Mouse (Mus musculus) limb, embryonic 14.5 days (tissue): ENCODE measurements at regions not wholly inside any gene's neighbourhood (a gene's known extent, or its start where the extent isn't known, plus 50 kb on each side); places are given as distances from the start of the nearest gene placed in this dataset.

Experiments used
- ATAC-seq: fragments of 200-750 bp; cut with Nextera tagmentation; 2 replicates; pipeline ENCODE4 v1.8.0; 2017; ENCODE audit warnings: low read depth, moderate number of reproducible peaks, moderate TSS enrichment; ENCODE audit not compliant: low FRiP score
- DNase-seq: peaks from one replicate; pipeline ENCODE4 v3.0.0-alpha.2; 2015; ENCODE audit warnings: low spot score
- H3K27ac ChIP-seq: fragments of 300-500 bp; sonication (generic); replicated peaks from 2 replicates; pipeline ENCODE4 v1.5.1; 2014; ENCODE audit warnings: low read depth, mild to moderate bottlenecking, low read length, moderate library complexity, mixed read lengths
- H3K27me3 ChIP-seq: fragments of 300-500 bp; sonication (generic); 2 replicates; pipeline ENCODE4 v1.6.1; 2014; ENCODE audit warnings: low read length, mixed read lengths; ENCODE audit not compliant: control insufficient read depth, insufficient read depth
- H3K36me3 ChIP-seq: fragments of 300-500 bp; sonication (generic); 2 replicates; pipeline ENCODE4 v1.6.1; 2014; ENCODE audit warnings: mild to moderate bottlenecking, low read length, moderate library complexity, mixed read lengths; ENCODE audit not compliant: control insufficient read depth, insufficient read depth
- H3K4me1 ChIP-seq: fragments of 300-500 bp; sonication (generic); 2 replicates; pipeline ENCODE4 v1.6.1; 2014; ENCODE audit warnings: antibody characterized with exemption, low read length, mixed read lengths; ENCODE audit not compliant: control insufficient read depth, insufficient read depth
- H3K4me2 ChIP-seq: fragments of 300-500 bp; sonication (generic); replicated peaks from 2 replicates; pipeline ENCODE4 v1.6.1; 2014; ENCODE audit warnings: low read depth, mild to moderate bottlenecking, low read length, moderate library complexity; ENCODE audit not compliant: severe bottlenecking
- H3K4me3 ChIP-seq: fragments of 300-500 bp; sonication (generic); replicated peaks from 2 replicates; pipeline ENCODE4 v1.5.1; 2014; ENCODE audit warnings: low read length
- H3K9ac ChIP-seq: fragments of 300-500 bp; sonication (generic); 2 replicates; pipeline ENCODE4 v1.6.1; 2014; ENCODE audit warnings: mild to moderate bottlenecking, low read depth, low read length, moderate library complexity; ENCODE audit not compliant: severe bottlenecking
- H3K9me3 ChIP-seq: fragments of 300-500 bp; sonication (generic); 2 replicates; pipeline ENCODE4 v1.6.1; 2016; ENCODE audit warnings: low read length; ENCODE audit not compliant: control insufficient read depth
- POLR2A ChIP-seq: fragments of 200-500 bp; IDR thresholded peaks from 2 replicates; pipeline ENCODE4 v1.8.0; 2012; ENCODE audit warnings: inconsistent platforms, mild to moderate bottlenecking, moderate library complexity, borderline replicate concordance; ENCODE audit not compliant: insufficient read depth, insufficient read length; ENCODE audit errors: extremely low read depth
- WGBS: fragments of 180-500 bp; shearing (Covaris S2); extraction: QIAGEN DNeasy Blood & Tissue Kit; methylation state at CpG from one replicate; pipeline ENCODE4 v1.1.7; 2014; 5-methylcytosine and 5-hydroxymethylcytosine counted together

DNA sequence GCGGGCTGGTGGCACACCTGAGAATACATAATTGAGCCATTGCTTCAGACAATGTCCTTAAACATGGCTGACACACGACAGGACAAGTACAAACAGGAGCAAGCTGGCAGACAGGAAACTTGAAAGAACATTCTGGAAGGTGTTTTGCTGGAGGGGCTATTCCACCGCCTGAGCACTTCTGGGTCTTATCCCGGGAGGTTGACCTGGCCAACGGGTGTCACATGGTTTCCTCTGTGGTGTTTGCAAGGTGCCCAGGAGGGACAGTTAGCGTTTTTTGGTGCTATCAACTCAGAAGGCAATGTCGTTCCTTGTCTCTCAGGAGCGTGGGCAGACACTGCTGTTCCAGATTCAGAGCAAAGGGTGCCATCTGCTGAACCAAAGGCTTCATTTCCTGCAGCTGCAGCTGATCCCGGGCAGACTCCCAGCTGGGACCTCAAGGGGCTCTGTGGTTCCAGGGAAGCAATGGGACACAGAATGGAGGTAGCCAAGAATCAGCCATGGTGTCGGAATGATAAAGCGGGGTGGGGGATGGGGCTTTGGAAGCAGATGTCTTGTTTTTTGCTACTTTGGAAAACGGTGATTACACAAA is 140.5 kb downstream of the Irx2 start:
- H3K27me3 ChIP-seq: no peaks in the 10 kb centered on the region
- DNase-seq (no peak), ATAC-seq (no peak)
- no peaks in the 10 kb centered on the region for H3K36me3 ChIP-seq
- no peak overlapping the region for H3K4me3 ChIP-seq
- no peak overlapping the region for H3K27ac ChIP-seq
- H3K9ac ChIP-seq: no peak overlapping the region
- no peak overlapping the region for H3K4me2 ChIP-seq
- TF ChIP-seq POLR2A: no peak
- 56% methylated on average over 12 of the region's 12 CpGs for WGBS
- peaks cover 5% of the 10 kb centered on the region; the same call in 1 of the 2 replicates for H3K9me3 ChIP-seq
- peaks cover 3% of the 10 kb centered on the region; the same call in 1 of the 2 replicates for H3K4me1 ChIP-seq

DNA sequence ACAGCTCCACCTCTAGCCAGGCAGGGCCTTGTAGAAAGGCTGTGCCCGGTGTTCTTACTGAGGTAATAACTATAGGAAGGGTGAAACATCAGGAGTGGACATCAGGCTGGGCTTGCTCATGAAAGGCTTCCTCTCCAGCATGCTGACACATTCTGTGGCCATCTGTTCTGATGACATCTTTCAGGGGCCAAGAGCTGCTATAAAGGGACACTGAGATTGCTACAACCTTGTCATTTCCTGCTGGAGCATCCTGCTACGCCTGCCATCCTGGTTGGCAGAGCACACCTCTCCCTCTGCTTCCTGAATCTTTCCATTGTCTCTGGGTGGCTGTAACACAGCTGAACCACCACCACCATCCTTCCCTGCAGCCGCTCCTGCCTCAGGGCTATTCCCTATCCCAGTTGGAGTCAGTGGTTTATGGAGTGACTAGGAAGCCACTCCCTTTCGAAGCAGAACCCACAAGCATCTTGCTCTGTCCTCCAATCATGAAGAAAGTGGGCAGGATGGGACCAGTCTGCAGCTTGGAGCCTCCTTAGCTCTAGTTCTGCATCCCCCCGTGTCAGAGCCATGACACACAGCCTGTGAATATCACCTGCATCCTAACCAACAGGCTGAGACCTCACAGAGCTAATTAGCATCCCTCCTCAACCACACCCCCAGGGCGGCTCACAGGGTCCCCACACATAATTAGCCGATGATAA is 154.6 kb downstream of the Irx2 start:
- WGBS: 33% methylated on average over 7 of the region's 7 CpGs
- DNase-seq (no peak), ATAC-seq (no peak)

DNA sequence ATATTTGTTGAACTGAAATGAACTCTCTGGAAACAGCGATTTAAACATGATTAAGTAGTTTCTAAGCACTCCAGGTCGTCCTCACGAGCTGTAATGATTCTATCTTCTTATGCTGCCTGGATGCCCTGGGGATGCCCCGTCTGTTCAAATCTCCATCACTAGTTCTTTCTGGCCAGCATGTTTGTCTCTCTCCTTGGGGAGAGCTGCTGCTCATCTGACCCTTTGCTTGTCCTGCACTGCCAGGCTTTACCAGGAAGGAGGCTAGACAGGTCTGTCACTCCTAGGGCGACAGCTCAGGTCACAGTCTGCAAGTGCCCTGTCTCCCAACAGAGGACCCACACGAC is 155.1 kb downstream of the Irx2 start:
- WGBS: 40% methylated on average over 6 of the region's 6 CpGs
- ATAC-seq: no peak
- H3K4me1 ChIP-seq: no peaks in the 10 kb centered on the region
- no peak overlapping the region for H3K4me2 ChIP-seq
- H3K27me3 ChIP-seq: no peaks in the 10 kb centered on the region
- no peaks in the 10 kb centered on the region for H3K9me3 ChIP-seq
- no peak overlapping the region for H3K27ac ChIP-seq
- H3K36me3 ChIP-seq: no peaks in the 10 kb centered on the region
- no peak overlapping the region for H3K4me3 ChIP-seq
- no peak overlapping the region for H3K9ac ChIP-seq
- DNase-seq: no peak
- no peak for TF ChIP-seq POLR2A

More for the DNA sequence above, 154.6 kb downstream of the Irx2 start:
- H3K27me3 ChIP-seq: no peaks in the 10 kb centered on the region
- no peak overlapping the region for H3K27ac ChIP-seq
- no peaks in the 10 kb centered on the region for H3K36me3 ChIP-seq
- H3K4me3 ChIP-seq: no peak overlapping the region
- no peak overlapping the region for H3K4me2 ChIP-seq
- TF ChIP-seq POLR2A: no peak
- no peaks in the 10 kb centered on the region for H3K4me1 ChIP-seq
- H3K9ac ChIP-seq: no peak overlapping the region
- no peaks in the 10 kb centered on the region for H3K9me3 ChIP-seq

DNA sequence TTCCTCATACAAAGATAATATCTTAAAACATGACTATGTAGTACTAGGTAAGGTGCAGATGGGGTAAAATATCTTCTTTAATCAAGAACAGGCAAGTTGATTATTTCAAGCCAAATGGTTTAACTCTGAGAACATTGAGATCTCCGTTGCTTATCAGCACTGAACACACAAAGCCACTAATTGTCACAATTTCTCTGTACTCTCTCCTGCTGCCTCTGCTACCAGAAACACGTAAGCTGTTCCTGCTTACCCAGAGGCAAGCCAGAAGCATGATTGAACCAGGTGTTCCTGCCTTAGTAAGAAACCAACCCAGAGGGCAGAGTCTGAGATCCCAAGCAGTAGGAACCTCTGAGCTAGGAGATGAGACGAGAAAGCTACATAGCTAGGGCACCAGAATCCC is 164.1 kb downstream of the Irx2 start:
- Histone ChIP-seq H3K27ac (no peak overlapping the region), H3K27me3 (no peaks in the 10 kb centered on the region), H3K4me2 (no peak overlapping the region), H3K9me3 (no peaks in the 10 kb centered on the region), H3K4me3 (no peak overlapping the region), H3K36me3 (no peaks in the 10 kb centered on the region), H3K4me1 (no peaks in the 10 kb centered on the region), H3K9ac (no peak overlapping the region)
- 65% methylated on average over 3 of the region's 3 CpGs for WGBS
- DNase-seq (no peak), ATAC-seq (no peak)
- TF ChIP-seq POLR2A: no peak

DNA sequence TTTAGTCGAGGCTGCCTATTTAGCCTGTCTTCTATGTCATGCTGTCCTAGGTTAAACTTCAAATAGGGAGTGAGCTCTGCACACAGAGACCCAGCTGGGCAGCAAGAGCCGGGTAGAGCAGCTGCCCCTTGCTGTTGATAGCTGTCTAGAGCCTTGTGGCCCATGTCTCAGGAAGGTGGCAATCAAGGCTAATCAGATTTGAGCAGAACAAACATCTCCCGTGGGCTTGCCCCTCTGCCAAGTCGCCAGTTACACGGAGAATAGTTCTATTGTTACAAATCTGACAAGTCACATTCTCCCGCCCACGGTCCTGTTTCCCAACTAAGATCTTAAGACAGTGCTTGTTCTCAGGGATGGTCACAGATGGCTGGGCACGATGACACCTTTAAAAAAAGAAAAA is 171.4 kb downstream of the Irx2 start:
- no peak overlapping the region for H3K4me2 ChIP-seq
- no peak overlapping the region for H3K9ac ChIP-seq
- H3K27me3 ChIP-seq: no peaks in the 10 kb centered on the region
- ATAC-seq: no peak
- H3K27ac ChIP-seq: no peak overlapping the region
- no peak overlapping the region for H3K4me3 ChIP-seq
- WGBS: 57% methylated on average over 8 of the region's 8 CpGs
- no peak for DNase-seq
- no peaks in the 10 kb centered on the region for H3K4me1 ChIP-seq
- H3K36me3 ChIP-seq: no peaks in the 10 kb centered on the region
- H3K9me3 ChIP-seq: no peaks in the 10 kb centered on the region
- TF ChIP-seq POLR2A: no peak
